Mouse (Mus musculus) WW6 (cell line): ENCODE measurements at regions not wholly inside any gene's neighbourhood (a gene's known extent, or its start where the extent isn't known, plus 50 kb on each side); places are given as distances from the start of the nearest gene placed in this dataset.

Experiments used
- DNase-seq: peaks from one replicate; pipeline ENCODE4 v3.0.0-alpha.2; 2013; ENCODE audit warnings: low read depth, low spot score

- no peak for DNase-seq
Observed at GRCm38 (mm10) chr5:111835737-111836667, 102.3 kb downstream of the Gm26897 start.

DNA sequence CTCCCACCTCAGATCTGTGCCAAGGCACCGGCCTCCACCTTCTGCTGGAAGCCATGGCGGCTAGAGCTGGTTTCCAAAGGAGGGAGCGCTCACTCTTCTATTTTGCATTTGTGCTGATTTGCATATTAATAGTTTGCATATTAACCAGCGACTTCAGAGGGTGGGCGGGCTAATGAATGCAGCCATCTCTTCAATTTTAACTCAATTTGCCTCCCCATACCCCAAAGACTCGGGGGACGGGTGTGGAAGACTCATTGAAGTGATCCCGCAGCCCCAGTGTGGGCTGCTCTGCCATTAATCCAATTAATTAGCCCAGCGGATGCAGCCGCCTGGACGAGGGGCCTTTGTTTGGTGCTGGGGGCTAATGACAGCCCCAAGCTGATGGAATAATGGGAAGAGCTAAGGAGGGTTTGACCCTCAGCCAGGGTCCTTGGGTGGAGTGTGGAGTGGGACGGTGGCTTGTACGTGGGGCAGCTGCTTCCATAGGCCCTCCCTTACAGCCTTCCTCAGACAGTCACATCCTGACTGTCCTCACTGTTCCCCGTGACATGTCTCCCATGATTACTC is 103.0 kb downstream of the Gm26897 start:
- DNase-seq, result no peak

DNA sequence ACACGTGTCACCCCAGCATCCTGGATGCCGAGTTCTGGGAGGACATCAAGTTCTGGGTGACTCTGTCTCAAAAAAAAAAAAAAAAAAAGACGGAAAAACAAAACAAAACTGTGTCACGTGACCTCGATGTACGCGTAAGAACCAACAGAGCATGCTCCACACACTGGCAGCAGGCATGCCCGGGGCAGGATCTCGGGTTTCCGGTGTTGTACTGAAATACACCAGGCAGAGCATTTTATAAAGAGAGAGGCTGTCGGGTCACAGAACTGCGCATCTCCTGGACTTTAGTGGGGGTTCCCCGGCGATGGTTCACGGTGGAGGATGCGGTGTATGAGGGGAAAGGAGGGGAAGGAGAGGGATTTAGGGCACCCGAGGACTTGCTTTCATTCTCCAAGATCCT is 108.7 kb downstream of the Gm26897 start:
- no peak for DNase-seq

DNA sequence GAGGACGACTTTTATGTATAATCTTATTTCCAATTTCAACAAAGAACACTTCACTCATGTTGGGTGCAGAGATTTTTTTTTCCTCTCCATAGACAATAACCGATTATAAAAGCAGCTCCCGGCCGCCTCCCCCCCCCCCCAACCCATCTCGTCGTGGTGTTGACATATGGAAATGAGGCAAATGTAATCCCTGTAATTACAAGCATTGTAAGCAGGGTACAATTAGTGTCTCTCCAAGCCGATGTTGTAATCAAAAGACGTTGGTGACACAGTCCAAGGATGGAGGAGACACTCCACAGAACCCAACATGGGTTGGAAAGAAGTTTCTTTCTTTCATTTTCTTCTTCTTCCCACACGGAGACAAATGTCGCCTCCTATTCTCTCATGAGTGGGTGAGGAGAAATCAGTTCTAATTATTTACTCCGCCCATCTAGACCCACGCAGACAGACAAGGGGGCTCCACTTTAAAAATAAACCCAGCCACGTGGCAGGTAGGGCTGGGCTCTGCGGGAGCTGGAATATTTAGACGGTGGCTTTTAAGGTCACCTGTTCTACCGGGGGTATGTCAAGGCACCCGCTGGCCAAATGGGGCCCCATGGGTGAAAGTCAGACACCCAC is 110.0 kb downstream of the Gm26897 start:
- DNase-seq, result no peak

GRCm38 (mm10) chr5:111844528-111844927 is 110.8 kb downstream of the Gm26897 start:
- DNase-seq, result no peak

- no peak for DNase-seq
Observed at GRCm38 (mm10) chr5:111848917-111849316, 115.2 kb downstream of the Gm26897 start.

DNA sequence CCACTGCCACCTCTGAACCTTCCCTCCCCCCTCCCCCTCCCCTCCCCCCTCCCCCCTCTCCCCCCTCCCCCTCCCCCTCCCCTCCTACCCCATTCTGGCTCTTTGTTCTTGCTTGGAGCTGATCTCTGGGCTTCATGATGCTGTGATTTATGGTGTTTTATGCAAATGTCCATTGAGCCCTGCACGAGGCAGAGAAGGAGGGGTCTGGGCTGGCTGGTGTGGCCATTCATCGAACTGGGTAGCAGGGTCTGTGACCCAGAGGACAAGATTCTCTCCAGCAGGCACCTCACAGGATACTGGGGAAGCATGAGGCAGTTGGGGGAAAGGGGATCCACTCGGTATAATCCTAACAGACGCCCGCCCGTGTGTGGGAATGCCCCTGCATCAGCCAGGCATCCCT is 119.0 kb downstream of the Gm26897 start:
- DNase-seq, result no peak

DNA sequence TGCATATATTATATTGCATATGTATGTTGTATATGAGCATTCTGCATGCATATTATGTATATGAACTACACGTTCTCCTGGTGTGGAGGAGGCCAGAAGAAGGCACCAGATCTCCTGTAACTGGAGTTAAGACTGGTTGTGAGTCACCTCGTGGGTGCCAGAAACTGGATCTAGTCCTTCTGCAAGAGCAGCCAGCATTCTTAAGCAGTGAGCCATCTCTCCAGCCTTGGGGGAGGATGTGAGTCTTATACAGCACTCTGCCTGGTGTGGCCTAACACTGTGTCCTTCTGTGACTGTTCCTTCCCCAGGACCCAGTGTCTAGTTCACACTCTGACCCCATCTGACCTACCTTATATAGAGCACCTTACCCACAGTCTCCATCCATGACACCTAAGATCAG is 121.6 kb downstream of the Gm26897 start:
- no peak for DNase-seq

- no peak for DNase-seq
Observed at GRCm38 (mm10) chr5:111857200-111857599, 123.5 kb downstream of the Gm26897 start.

DNA sequence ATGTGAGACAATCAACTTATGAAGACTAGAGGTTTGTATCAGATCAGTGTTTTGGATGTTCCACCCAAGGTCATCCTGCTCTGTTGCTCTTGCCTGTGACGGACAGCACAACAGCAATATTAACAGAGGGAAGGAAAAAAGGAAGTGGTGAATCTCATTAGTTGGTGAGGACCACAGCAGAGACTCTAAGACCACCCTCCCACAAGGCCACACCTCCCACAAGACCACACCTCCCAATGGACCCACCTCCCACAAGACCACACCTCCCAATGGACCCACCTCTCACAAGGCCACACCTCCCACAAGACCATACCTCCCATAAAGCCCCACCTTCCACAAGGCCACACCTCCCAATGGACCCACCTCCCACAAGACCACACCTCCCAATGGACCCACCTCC is 126.7 kb downstream of the Gm26897 start:
- DNase-seq, result no peak

DNA sequence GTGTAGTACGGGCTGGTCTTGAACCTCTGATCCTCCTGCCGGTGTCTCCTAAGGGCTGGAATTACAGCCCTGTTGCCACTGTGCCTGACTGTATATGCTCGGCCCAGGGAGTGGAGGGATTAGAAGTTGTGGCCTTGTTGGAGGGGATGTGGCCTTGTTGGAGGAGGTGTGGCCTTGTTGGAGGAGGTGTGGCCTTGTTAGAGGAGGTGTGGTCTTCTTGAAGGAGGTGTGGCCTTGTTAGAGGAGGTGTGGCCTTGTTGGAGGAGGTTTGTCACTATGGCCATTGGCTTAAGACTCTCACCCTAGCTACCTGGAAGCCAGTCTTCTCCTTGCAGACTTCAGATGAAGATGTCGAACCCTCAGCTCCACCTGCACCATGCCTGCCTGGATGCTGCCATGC is 128.6 kb downstream of the Gm26897 start:
- no peak for DNase-seq

- DNase-seq, result no peak
Observed at GRCm38 (mm10) chr5:111863922-111864321, 130.2 kb downstream of the Gm26897 start.

GRCm38 (mm10) chr5:111864606-111865005 is 130.9 kb downstream of the Gm26897 start:
- no peak for DNase-seq

- no peak for DNase-seq
Observed at GRCm38 (mm10) chr5:111869011-111869410, 135.3 kb downstream of the Gm26897 start.

DNA sequence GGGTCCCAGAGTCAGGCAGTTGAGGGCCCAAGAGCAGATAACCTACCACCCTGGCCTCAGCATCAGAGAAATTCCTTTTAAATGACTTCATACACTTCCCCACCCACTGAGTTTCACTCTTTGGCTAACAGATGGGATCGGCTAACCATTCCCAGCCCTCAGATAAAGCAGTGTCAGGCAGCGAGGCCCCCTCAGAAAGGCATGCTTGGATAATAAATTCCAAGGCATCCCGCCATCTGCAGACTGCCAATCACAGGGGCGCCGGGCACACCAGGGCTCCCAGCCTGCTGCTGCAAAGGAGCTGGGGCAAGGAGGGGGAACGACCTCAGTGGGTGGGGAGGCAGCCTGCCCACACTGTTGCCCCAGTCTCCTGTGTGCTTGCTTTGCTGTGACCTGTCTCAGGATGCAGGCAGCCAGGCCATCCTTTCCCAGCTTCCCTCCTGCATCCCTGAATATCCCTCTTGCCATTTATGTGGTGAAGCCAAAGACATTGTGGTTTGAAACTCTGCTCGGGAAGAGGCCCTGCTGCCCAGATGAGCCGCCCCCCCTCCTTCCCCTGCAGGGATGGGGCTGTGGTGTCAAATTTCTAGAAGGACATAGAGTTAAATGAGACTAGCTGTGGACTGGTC is 143.6 kb downstream of the Gm26897 start:
- no peak for DNase-seq

DNA sequence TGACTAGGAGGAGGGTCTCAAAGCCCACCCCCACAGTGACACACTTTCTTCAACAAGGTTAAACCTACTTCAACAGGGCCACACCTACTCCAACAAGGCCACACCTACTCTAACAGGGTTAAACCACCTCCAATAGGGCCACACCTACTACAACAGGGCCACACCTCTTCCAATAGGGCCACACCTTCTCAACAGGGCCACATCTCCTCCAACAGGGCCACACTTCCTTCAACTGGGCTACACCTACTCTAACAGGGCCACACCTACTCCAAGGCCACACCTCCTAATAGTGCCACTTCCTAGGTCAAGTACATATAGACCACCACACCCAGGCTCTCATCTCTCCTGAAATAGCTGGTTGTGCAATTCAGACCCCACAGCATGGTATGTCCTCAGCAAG is 145.3 kb downstream of the Gm26897 start:
- DNase-seq, result no peak

DNA sequence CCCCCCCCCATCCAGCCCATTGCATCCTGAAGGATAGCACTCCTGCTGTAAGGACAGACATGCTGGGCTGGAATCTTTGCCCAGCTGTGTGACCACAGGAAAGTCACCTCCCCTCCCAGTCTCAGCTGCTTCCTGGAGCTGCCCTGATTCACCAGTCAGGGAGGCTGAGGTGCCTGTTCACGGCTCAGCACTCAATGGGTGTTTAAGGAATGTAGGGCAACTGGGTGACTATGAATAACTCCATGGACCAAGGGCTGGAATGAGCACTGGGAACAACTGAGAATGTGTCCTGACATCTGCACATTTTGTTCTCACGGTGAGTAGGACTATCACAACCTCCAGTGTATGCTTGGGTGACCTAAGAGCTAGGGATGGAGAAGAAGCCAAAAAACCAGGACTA is 146.5 kb downstream of the Gm26897 start:
- no peak for DNase-seq

- DNase-seq, result no peak
Observed at GRCm38 (mm10) chr5:111881517-111881916, 147.8 kb downstream of the Gm26897 start.

GRCm38 (mm10) chr5:111887281-111887680 is 153.6 kb downstream of the Gm26897 start:
- DNase-seq, result no peak

- no peak for DNase-seq
Observed at GRCm38 (mm10) chr5:111890800-111891199, 157.1 kb downstream of the Gm26897 start.

GRCm38 (mm10) chr5:111891261-111891693 is 157.6 kb downstream of the Gm26897 start:
- DNase-seq, result no peak

- DNase-seq, result no peak
Observed at GRCm38 (mm10) chr5:111892956-111893355, 159.2 kb downstream of the Gm26897 start.
